ENCODE assay signal across 8 mouse cellular contexts in genomic region chr8:94012013-94012951, GRCm38 (mm10). TPM values are rescaled to one million over a fixed set of nuclear protein-coding genes. Genes with fewer than 3 reads are reported as not detected.
DNase-seq lines count a peak whose midpoint lies in the region; ATAC-seq lines count a peak whose summit lies in the region.

Gene Amfr, minus strand, starts transcription at chr8:94012842.

- H3K4me2 ChIP-seq in intestine, embryonic 15.5 days (replicated peaks) = peak within 1 kb of the TSS; percentile 97
- peak within 1 kb of the TSS; percentile 89 for H3K4me2 ChIP-seq in limb, embryonic 11.5 days (ENCODE audit: low read depth, severe bottlenecking)
- peak within 1 kb of the TSS; percentile 88 for H3K4me2 ChIP-seq in midbrain, embryonic 13.5 days (replicated peaks)

- under 1% methylated on average over 119 of the region's 130 CpGs for WGBS in intestine, embryonic 15.5 days
- under 1% methylated on average over 68 of the region's 130 CpGs for WGBS in limb, embryonic 11.5 days
- under 1% methylated on average over 102 of the region's 130 CpGs for WGBS in midbrain, embryonic 13.5 days

- H3K4me1 ChIP-seq in intestine, embryonic 15.5 days (replicated peaks) = peaks cover 18% of the 10 kb centered on the region
- H3K4me1 ChIP-seq in limb, embryonic 11.5 days (ENCODE audit: control insufficient read depth, insufficient read depth, low read length) = peaks cover 6% of the 10 kb centered on the region; the same call in 1 of the 2 replicates
- peaks cover 34% of the 10 kb centered on the region for H3K4me1 ChIP-seq in midbrain, embryonic 13.5 days (replicated peaks)

- H3K9me3 ChIP-seq in intestine, embryonic 15.5 days = no peaks in the 10 kb centered on the region
- no peaks in the 10 kb centered on the region for H3K9me3 ChIP-seq in limb, embryonic 11.5 days (ENCODE audit: control insufficient read depth, low read length)
- H3K9me3 ChIP-seq in midbrain, embryonic 13.5 days = no peaks in the 10 kb centered on the region

- no peaks in the 10 kb centered on the region for H3K36me3 ChIP-seq in intestine, embryonic 15.5 days
- no peaks in the 10 kb centered on the region for H3K36me3 ChIP-seq in limb, embryonic 11.5 days (ENCODE audit: control insufficient read depth, insufficient read depth, low read length)
- 0 out of 2 replicates have a peak, but pooled peaks cover 4% of the 10 kb centered on the region for H3K36me3 ChIP-seq in midbrain, embryonic 13.5 days

- peak within 1 kb of the TSS; percentile 95 for H3K27ac ChIP-seq in intestine, embryonic 15.5 days
- H3K27ac ChIP-seq in limb, embryonic 11.5 days (replicated peaks; ENCODE audit: low read depth, low read length) = peak within 1 kb of the TSS; percentile 87
- H3K27ac ChIP-seq in midbrain, embryonic 13.5 days = peak within 1 kb of the TSS; percentile 97

- no peaks in the 10 kb centered on the region for H3K27me3 ChIP-seq in intestine, embryonic 15.5 days (replicated peaks)
- no peaks in the 10 kb centered on the region for H3K27me3 ChIP-seq in limb, embryonic 11.5 days (ENCODE audit: control insufficient read depth, insufficient read depth, low read length)
- H3K27me3 ChIP-seq in midbrain, embryonic 13.5 days = no peaks in the 10 kb centered on the region

- peak; percentile 43 to 57 for DNase-seq in left cerebral cortex, adult 18-20 months (ENCODE audit: low spot score in 2 of 2)
- DNase-seq in left cerebral cortex, adult 11 months (ENCODE audit: low spot score) = no peak
- DNase-seq in embryo, embryonic 11.5 days (ENCODE audit: low read depth, low spot score) = peak; percentile 57
- DNase-seq in gastrocnemius, postnatal 36 days = peak; percentile 28 to 60
- DNase-seq in limb, embryonic 11.5 days (ENCODE audit: low spot score) = peak; percentile 80
- DNase-seq in spleen, adult 12 weeks (ENCODE audit: low spot score) = peak; percentile 58

- intact Hi-C loops in gastrocnemius, postnatal 36 days (cut with DNase I) = no loop called here

- peak within 1 kb of the TSS; percentile 98 for H3K9ac ChIP-seq in intestine, embryonic 15.5 days
- H3K9ac ChIP-seq in limb, embryonic 11.5 days (ENCODE audit: low read length) = peak within 1 kb of the TSS; percentile 94
- peak within 1 kb of the TSS; percentile 98 for H3K9ac ChIP-seq in midbrain, embryonic 13.5 days (replicated peaks)

- H3K4me3 ChIP-seq in intestine, embryonic 15.5 days (replicated peaks) = peak within 1 kb of the TSS; percentile 98
- H3K4me3 ChIP-seq in limb, embryonic 11.5 days (ENCODE audit: low read depth, low read length) = peak within 1 kb of the TSS; percentile 89
- H3K4me3 ChIP-seq in midbrain, embryonic 13.5 days (replicated peaks) = peak within 1 kb of the TSS; percentile 97

- peak; percentile 96 for ATAC-seq in intestine, embryonic 15.5 days
- peak; percentile 85 for ATAC-seq in limb, embryonic 11.5 days (ENCODE audit: insufficient number of reproducible peaks, low FRiP score, low TSS enrichment, low read depth)
- peak; percentile 96 for ATAC-seq in midbrain, embryonic 13.5 days

RNA-seq across cellular contexts. Expression of gene Amfr, which starts in this region (rescaled TPM):
- total RNA-seq in left cerebral cortex, adult 18-20 months (2021) = 100 to 1,000 TPM; 117 to 130 TPM
- 10 to 100 TPM; 85.5 to 94.4 TPM for total RNA-seq in gastrocnemius, postnatal 36 days (2021)
- polyA plus RNA-seq in intestine, embryonic 15.5 days (2015; fragmentation: Nextera tagmentation; extraction: Ambion mirVana) = 47.5 and 51.7 TPM in 2 replicates
- polyA plus RNA-seq in limb, embryonic 11.5 days (2014; fragmentation: Nextera tagmentation; extraction: Ambion mirVana) = 37.3 and 44.9 TPM in 2 replicates
- 58.1 and 64.7 TPM in 2 replicates for polyA plus RNA-seq in midbrain, embryonic 13.5 days (2015; fragmentation: Nextera tagmentation; extraction: Ambion mirVana)
